In the genomic region with DNA sequence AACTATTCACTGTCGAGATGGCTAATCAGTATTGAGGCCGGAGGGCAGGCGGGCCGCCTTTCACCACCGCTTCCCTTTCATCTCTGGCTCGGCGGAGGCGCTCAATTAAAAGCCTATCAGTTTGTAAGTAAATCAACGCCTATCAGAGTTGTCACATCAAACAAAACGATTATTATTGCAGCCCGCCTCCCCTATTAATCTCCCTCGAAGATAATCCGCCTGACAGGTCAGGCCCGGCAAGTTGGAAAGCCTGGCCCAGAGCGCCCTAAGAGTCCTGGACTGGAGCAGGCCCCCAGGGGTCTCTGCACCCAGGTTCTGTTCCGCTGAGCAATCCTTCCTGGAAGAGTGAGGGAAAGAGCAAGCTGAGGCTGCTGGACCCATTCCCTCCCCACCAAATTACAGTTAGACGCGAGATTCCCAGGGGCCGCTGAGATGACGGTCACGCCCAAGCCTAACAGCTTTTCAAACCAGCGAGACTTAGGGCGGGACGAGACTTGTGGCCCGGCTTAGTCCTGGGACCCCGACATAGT, we compare ENCODE assay signal across 8 mouse cellular contexts. TPM values are rescaled to one million over a fixed set of nuclear protein-coding genes. Genes with fewer than 3 reads are reported as not detected.
A peak's percentile ranks its signal among the peaks of the same experiment; 100 is the strongest.
DNase-seq lines count a peak whose midpoint lies in the region; ATAC-seq and TF ChIP-seq lines count a peak whose summit lies in the region.

No protein-coding gene starts in this region.

- H3K27ac ChIP-seq in forebrain, embryonic 13.5 days, result peak overlapping the region; percentile 59
- 0 out of 2 replicates have a peak overlapping the region, but pooled peaks have one; percentile 15 for H3K27ac ChIP-seq in hindbrain, postnatal 0 days
- H3K27ac ChIP-seq in liver, embryonic 13.5 days, result no peak overlapping the region
- H3K27ac ChIP-seq in neural tube, embryonic 15.5 days (replicated peaks), result peak overlapping the region; percentile 97

- peak overlapping the region; percentile 65 for H3K4me3 ChIP-seq in forebrain, embryonic 13.5 days
- H3K4me3 ChIP-seq in hindbrain, postnatal 0 days (ENCODE audit: low read length), result peak overlapping the region; percentile 85
- H3K4me3 ChIP-seq in liver, embryonic 13.5 days (replicated peaks), result no peak overlapping the region
- H3K4me3 ChIP-seq in neural tube, embryonic 15.5 days (replicated peaks), result peak overlapping the region; percentile 85

- no peaks in the 10 kb centered on the region for H3K9me3 ChIP-seq in forebrain, embryonic 13.5 days (replicated peaks)
- H3K9me3 ChIP-seq in hindbrain, postnatal 0 days (ENCODE audit: low read length), result no peaks in the 10 kb centered on the region
- no peaks in the 10 kb centered on the region for H3K9me3 ChIP-seq in liver, embryonic 13.5 days (replicated peaks)
- H3K9me3 ChIP-seq in neural tube, embryonic 15.5 days (replicated peaks), result no peaks in the 10 kb centered on the region

- no peak for TF ChIP-seq CTCF in hindbrain, postnatal 0 days (IDR thresholded peaks at IDR 0.05; ENCODE audit: low read depth)

- peaks cover 88% of the 10 kb centered on the region for H3K27me3 ChIP-seq in forebrain, embryonic 13.5 days
- peaks cover 39% of the 10 kb centered on the region for H3K27me3 ChIP-seq in hindbrain, postnatal 0 days (ENCODE audit: insufficient read depth, low read length)
- peaks cover 100% of the 10 kb centered on the region for H3K27me3 ChIP-seq in liver, embryonic 13.5 days
- H3K27me3 ChIP-seq in neural tube, embryonic 15.5 days (replicated peaks), result peaks cover 20% of the 10 kb centered on the region

- no peak for ATAC-seq in forebrain, embryonic 13.5 days
- no peak for ATAC-seq in hindbrain, postnatal 0 days
- no peak for ATAC-seq in liver, embryonic 13.5 days (ENCODE audit: low read depth)
- no peak for ATAC-seq in neural tube, embryonic 15.5 days (ENCODE audit: low FRiP score)

- peak; percentile 62 for DNase-seq in adrenal gland, postnatal 25 days
- DNase-seq in hindbrain, postnatal 0 days (ENCODE audit: low spot score), result peak; percentile 45
- no peak for DNase-seq in liver, embryonic 13.5 days
- DNase-seq in Muller cell, postnatal 12 days (ENCODE audit: inconsistent ontology term), result no peak
- DNase-seq in layer of hippocampus, postnatal 14 days (ENCODE audit: low spot score in 2 of 2), result no peak
- DNase-seq in layer of hippocampus, postnatal 25 days (ENCODE audit: extremely low spot score in 1 of 2, low spot score in 1 of 2), result no peak

- peaks cover 64% of the 10 kb centered on the region for H3K4me1 ChIP-seq in forebrain, embryonic 13.5 days
- H3K4me1 ChIP-seq in hindbrain, postnatal 0 days (ENCODE audit: insufficient read depth, low read length), result 0 out of 2 replicates have a peak, but pooled peaks cover 7% of the 10 kb centered on the region
- peaks cover 44% of the 10 kb centered on the region for H3K4me1 ChIP-seq in liver, embryonic 13.5 days (replicated peaks)
- peaks cover 68% of the 10 kb centered on the region for H3K4me1 ChIP-seq in neural tube, embryonic 15.5 days

- H3K9ac ChIP-seq in forebrain, embryonic 13.5 days, result peak overlapping the region; percentile 54; the same call in 1 of the 2 replicates
- no peak overlapping the region; the same call in 1 of the 2 replicates for H3K9ac ChIP-seq in hindbrain, postnatal 0 days (replicated peaks; ENCODE audit: low read length)
- H3K9ac ChIP-seq in liver, embryonic 13.5 days, result no peak overlapping the region
- H3K9ac ChIP-seq in neural tube, embryonic 15.5 days (replicated peaks), result peak overlapping the region; percentile 50; the same call in 1 of the 2 replicates

- no peaks in the 10 kb centered on the region for H3K36me3 ChIP-seq in forebrain, embryonic 13.5 days (ENCODE audit: poor library complexity, severe bottlenecking)
- H3K36me3 ChIP-seq in hindbrain, postnatal 0 days (ENCODE audit: insufficient read depth, low read length), result no peaks in the 10 kb centered on the region
- H3K36me3 ChIP-seq in liver, embryonic 13.5 days, result no peaks in the 10 kb centered on the region
- H3K36me3 ChIP-seq in neural tube, embryonic 15.5 days, result no peaks in the 10 kb centered on the region

- 2% methylated on average over 26 of the region's 26 CpGs for WGBS in forebrain, embryonic 13.5 days
- 13% methylated on average over 26 of the region's 26 CpGs for WGBS in hindbrain, postnatal 0 days
- WGBS in liver, embryonic 13.5 days (ENCODE audit: insufficient replicate concordance), result 4% methylated on average over 26 of the region's 26 CpGs
- 1% methylated on average over 26 of the region's 26 CpGs for WGBS in neural tube, embryonic 15.5 days

- H3K4me2 ChIP-seq in forebrain, embryonic 13.5 days, result peak overlapping the region; percentile 92
- H3K4me2 ChIP-seq in hindbrain, postnatal 0 days (ENCODE audit: low read depth, low read length), result peak overlapping the region; percentile 84
- H3K4me2 ChIP-seq in liver, embryonic 13.5 days, result peak overlapping the region; percentile 26; the same call in 1 of the 2 replicates
- peak overlapping the region; percentile 80 for H3K4me2 ChIP-seq in neural tube, embryonic 15.5 days

RNA-seq across cellular contexts. Expression of gene Zfp503, which starts 1.9 kb away (rescaled TPM):
- 27.5 and 33.3 TPM in 2 replicates for total RNA-seq in adrenal gland, postnatal 25 days (2021)
- polyA plus RNA-seq in forebrain, embryonic 13.5 days (2015; fragmentation: Nextera tagmentation; extraction: Ambion mirVana), result 6.1 and 7.7 TPM in 2 replicates
- 25.5 and 25.6 TPM in 2 replicates for total RNA-seq in hindbrain, postnatal 0 days (2014; rRNA removed)
- polyA plus RNA-seq in hindbrain, postnatal 0 days (2015; fragmentation: Nextera tagmentation; extraction: Ambion mirVana), result 8.4 and 10.4 TPM in 2 replicates
- 0.82 and 1.4 TPM in 2 replicates for polyA plus RNA-seq in liver, embryonic 13.5 days (2015; fragmentation: Nextera tagmentation; extraction: Ambion mirVana)
- 12.7 and 12.9 TPM in 2 replicates for polyA plus RNA-seq in neural tube, embryonic 15.5 days (2015; fragmentation: Nextera tagmentation; extraction: Ambion mirVana)
- total RNA-seq in layer of hippocampus, postnatal 14 days (2021), result 1 to 10 TPM; 2.9 TPM
- total RNA-seq in layer of hippocampus, postnatal 25 days (2021), result 1 to 10 TPM; 2.6 to 2.8 TPM

RNA-seq across cellular contexts. Expression of gene Lrmda, which starts 28.2 kb away (rescaled TPM):
- total RNA-seq in adrenal gland, postnatal 25 days (2021), result 5.0 and 5.6 TPM in 2 replicates
- not detected in 2 replicates for polyA plus RNA-seq in forebrain, embryonic 13.5 days (2015; fragmentation: Nextera tagmentation; extraction: Ambion mirVana)
- total RNA-seq in hindbrain, postnatal 0 days (2014; rRNA removed), result 0.21 TPM in 1 of 2 replicates, not detected in the other
- polyA plus RNA-seq in hindbrain, postnatal 0 days (2015; fragmentation: Nextera tagmentation; extraction: Ambion mirVana), result 0.52 and 0.53 TPM in 2 replicates
- polyA plus RNA-seq in liver, embryonic 13.5 days (2015; fragmentation: Nextera tagmentation; extraction: Ambion mirVana), result 0.25 and 0.27 TPM in 2 replicates
- 0.49 and 0.68 TPM in 2 replicates for polyA plus RNA-seq in neural tube, embryonic 15.5 days (2015; fragmentation: Nextera tagmentation; extraction: Ambion mirVana)
- total RNA-seq in layer of hippocampus, postnatal 14 days (2021), result under 1 TPM in 1 of 2 experiments, not detected in 1; 0.95 TPM
- under 1 TPM in 1 of 2 experiments, not detected in 1; 0.27 TPM for total RNA-seq in layer of hippocampus, postnatal 25 days (2021)

Comparison
In these comparisons a context has a peak if more than half of its experiments do, and no peak if none do; other contexts are left out.
1. DNase-seq: peak in adrenal gland, postnatal 25 days (single experiment) and hindbrain, postnatal 0 days (single experiment); none in liver, embryonic 13.5 days (single experiment), Muller cell, postnatal 12 days (single experiment), layer of hippocampus, postnatal 14 days (0 of 2) and layer of hippocampus, postnatal 25 days (0 of 2).
2. H3K4me2 ChIP-seq: peak in every context shown above with its lines; median percentile 92 in forebrain, embryonic 13.5 days; 84 in hindbrain, postnatal 0 days; 80 in neural tube, embryonic 15.5 days; 26 in liver, embryonic 13.5 days.
3. H3K9ac ChIP-seq: peak in forebrain, embryonic 13.5 days (single experiment) and neural tube, embryonic 15.5 days (single experiment); none in hindbrain, postnatal 0 days (single experiment) and liver, embryonic 13.5 days (single experiment).